Mouse (Mus musculus) lung, postnatal 0 days (tissue): ENCODE measurements around the gene BC030867.

ENCODE experiments used
- CTCF ChIP-seq: IDR thresholded peaks from 2 replicates; pipeline ENCODE4 v1.5.1; 2016; ENCODE audit warnings: antibody characterized with exemption, mild to moderate bottlenecking
- EP300 ChIP-seq: IDR thresholded peaks from 2 replicates; pipeline ENCODE4 v1.6.1; 2016; ENCODE audit warnings: antibody characterized with exemption, mild to moderate bottlenecking, control low read depth

- TF ChIP-seq CTCF (0 out of 2 replicates have a peak, but pooled peaks have one; percentile 13), EP300 (no peak)
These were observed 3.7 kb upstream of the BC030867 start for GRCm38 (mm10) chr11:102244926-102245449.
